Comparison of ENCODE assay signal across 24 mouse cellular contexts in genomic region chr11:57767171-57767570, GRCm38 (mm10). TPM values are rescaled to one million over a fixed set of nuclear protein-coding genes. Genes with fewer than 3 reads are reported as not detected.
DNase-seq lines count a peak whose midpoint lies in the region; ATAC-seq lines count a peak whose summit lies in the region.
"Had no signal": no experiment of that assay in that cellular context is flagged by ENCODE, and none has a peak within 500 bp of the region (broad histone marks: within the 10 kb centered on the region; RNA-seq: fewer than 3 reads in every experiment).

No protein-coding gene starts in this region.

- H3K27me3 ChIP-seq in forebrain, embryonic 14.5 days (replicated peaks; ENCODE audit: control insufficient read depth, insufficient read depth, low read length) = peaks cover 35% of the 10 kb centered on the region
- peaks cover 31% of the 10 kb centered on the region for H3K27me3 ChIP-seq in forebrain, embryonic 16.5 days (replicated peaks; ENCODE audit: control insufficient read depth, insufficient read depth, low read length)
- H3K27me3 ChIP-seq in kidney, embryonic 14.5 days (ENCODE audit: control insufficient read depth, insufficient read depth, low read length) = no peaks in the 10 kb centered on the region
- no peaks in the 10 kb centered on the region for H3K27me3 ChIP-seq in intestine, embryonic 16.5 days (replicated peaks; ENCODE audit: control insufficient read depth, insufficient read depth, low read length)
- H3K27me3 ChIP-seq: embryonic facial prominence, embryonic 15.5 days; limb, embryonic 13.5 days; lung, embryonic 15.5 days; Patski had no signal

- H3K36me3 ChIP-seq in forebrain, embryonic 14.5 days (ENCODE audit: control insufficient read depth, insufficient read depth, low read length) = no peaks in the 10 kb centered on the region
- no peaks in the 10 kb centered on the region for H3K36me3 ChIP-seq in forebrain, embryonic 16.5 days (ENCODE audit: control insufficient read depth, insufficient read depth)
- H3K36me3 ChIP-seq in kidney, embryonic 14.5 days (ENCODE audit: control insufficient read depth, insufficient read depth, low read length) = no peaks in the 10 kb centered on the region
- H3K36me3 ChIP-seq in intestine, embryonic 16.5 days (ENCODE audit: control insufficient read depth, insufficient read depth, low read length) = no peaks in the 10 kb centered on the region
- H3K36me3 ChIP-seq: lung, embryonic 15.5 days had no signal

- H3K4me3 ChIP-seq in forebrain, embryonic 14.5 days (ENCODE audit: low read depth, low read length) = no peak overlapping the region
- H3K4me3 ChIP-seq in forebrain, embryonic 16.5 days (replicated peaks; ENCODE audit: low read length) = no peak overlapping the region
- H3K4me3 ChIP-seq in kidney, embryonic 14.5 days (ENCODE audit: low read length) = no peak overlapping the region
- no peak overlapping the region for H3K4me3 ChIP-seq in intestine, embryonic 16.5 days (ENCODE audit: low read length)
- H3K4me3 ChIP-seq: embryonic facial prominence, embryonic 10.5 days; embryonic facial prominence, embryonic 15.5 days; hindbrain, embryonic 12.5 days; layer of hippocampus, adult 2 months; left cerebral cortex, adult 2 months; limb, embryonic 13.5 days; lung, embryonic 15.5 days had no signal

- no peak overlapping the region for H3K27ac ChIP-seq in forebrain, embryonic 14.5 days (ENCODE audit: low read depth, low read length)
- no peak overlapping the region for H3K27ac ChIP-seq in forebrain, embryonic 16.5 days (ENCODE audit: low read length)
- H3K27ac ChIP-seq in kidney, embryonic 14.5 days (ENCODE audit: low read depth, low read length) = no peak overlapping the region
- no peak overlapping the region for H3K27ac ChIP-seq in intestine, embryonic 16.5 days (ENCODE audit: low read length)
- H3K27ac ChIP-seq: embryonic facial prominence, embryonic 10.5 days; hindbrain, embryonic 12.5 days; layer of hippocampus, adult 2 months; left cerebral cortex, adult 2 months; limb, embryonic 13.5 days; lung, embryonic 15.5 days; stomach, postnatal 0 days had no signal

- DNase-seq in forebrain, embryonic 14.5 days (ENCODE audit: low spot score) = peak; percentile 27
- DNase-seq in kidney, adult 9 months = peak; percentile 46
- peak; percentile 25 to 50 for DNase-seq in kidney, postnatal 36 days
- no peak for DNase-seq in thymus, postnatal 25 days
- DNase-seq: adrenal gland, postnatal 10 days; cerebellum, adult 8-10 months; cerebellum, postnatal 25 days; gastrocnemius, postnatal 10 days; heart, postnatal 14 days; midbrain, embryonic 14.5 days; right cerebral cortex, postnatal 25 days had no signal

- ATAC-seq in forebrain, embryonic 14.5 days = no peak
- no peak for ATAC-seq in forebrain, embryonic 16.5 days
- ATAC-seq in kidney, embryonic 14.5 days (ENCODE audit: low FRiP score, low TSS enrichment) = no peak
- ATAC-seq in intestine, embryonic 16.5 days = 0 out of 2 replicates have a peak, but pooled peaks have one; percentile 47
- ATAC-seq: Patski had no signal

- WGBS in forebrain, embryonic 14.5 days = 11% methylated on average over 6 of the region's 6 CpGs
- 15% methylated on average over 6 of the region's 6 CpGs for WGBS in forebrain, embryonic 16.5 days
- 53% methylated on average over 6 of the region's 6 CpGs for WGBS in kidney, embryonic 14.5 days
- WGBS in intestine, embryonic 16.5 days = 46% methylated on average over 6 of the region's 6 CpGs

- H3K9me3 ChIP-seq in forebrain, embryonic 14.5 days (replicated peaks; ENCODE audit: control insufficient read depth, low read length) = no peaks in the 10 kb centered on the region
- no peaks in the 10 kb centered on the region for H3K9me3 ChIP-seq in forebrain, embryonic 16.5 days (ENCODE audit: control insufficient read depth, low read length)
- H3K9me3 ChIP-seq in kidney, embryonic 14.5 days (ENCODE audit: control insufficient read depth, low read length) = no peaks in the 10 kb centered on the region; the same call in 1 of the 2 replicates
- no peaks in the 10 kb centered on the region for H3K9me3 ChIP-seq in intestine, embryonic 16.5 days (ENCODE audit: control insufficient read depth, low read length)
- H3K9me3 ChIP-seq: embryonic facial prominence, embryonic 10.5 days; hindbrain, embryonic 12.5 days; limb, embryonic 13.5 days; lung, embryonic 15.5 days had no signal

- no peak overlapping the region for H3K9ac ChIP-seq in forebrain, embryonic 14.5 days (ENCODE audit: low read length)
- H3K9ac ChIP-seq in forebrain, embryonic 16.5 days (replicated peaks; ENCODE audit: low read depth, low read length) = no peak overlapping the region
- H3K9ac ChIP-seq in kidney, embryonic 14.5 days (ENCODE audit: low read depth, low read length) = no peak overlapping the region
- no peak overlapping the region for H3K9ac ChIP-seq in intestine, embryonic 16.5 days (ENCODE audit: low read depth, low read length)
- H3K9ac ChIP-seq: embryonic facial prominence, embryonic 15.5 days; hindbrain, embryonic 12.5 days; limb, embryonic 13.5 days; lung, embryonic 15.5 days had no signal

- H3K4me1 ChIP-seq in forebrain, embryonic 14.5 days (ENCODE audit: control insufficient read depth, insufficient read depth, low read length) = no peaks in the 10 kb centered on the region
- H3K4me1 ChIP-seq in forebrain, embryonic 16.5 days (replicated peaks; ENCODE audit: control insufficient read depth, insufficient read depth, low read length) = no peaks in the 10 kb centered on the region
- 0 out of 2 replicates have a peak, but pooled peaks cover 8% of the 10 kb centered on the region for H3K4me1 ChIP-seq in kidney, embryonic 14.5 days (ENCODE audit: control insufficient read depth, insufficient read depth, low read length)
- H3K4me1 ChIP-seq in intestine, embryonic 16.5 days (ENCODE audit: control insufficient read depth, insufficient read depth, low read length) = no peaks in the 10 kb centered on the region
- H3K4me1 ChIP-seq: lung, embryonic 15.5 days had no signal

- H3K4me2 ChIP-seq in forebrain, embryonic 14.5 days (ENCODE audit: low read length) = no peak overlapping the region
- no peak overlapping the region for H3K4me2 ChIP-seq in forebrain, embryonic 16.5 days (ENCODE audit: low read length)
- H3K4me2 ChIP-seq in kidney, embryonic 14.5 days (replicated peaks; ENCODE audit: low read depth, low read length) = no peak overlapping the region
- H3K4me2 ChIP-seq in intestine, embryonic 16.5 days (ENCODE audit: low read depth, low read length) = no peak overlapping the region
- H3K4me2 ChIP-seq: embryonic facial prominence, embryonic 15.5 days; hindbrain, embryonic 12.5 days; limb, embryonic 13.5 days; liver, embryonic 11.5 days; lung, embryonic 15.5 days had no signal

RNA-seq across cellular contexts. Expression of gene Sap30l, which starts 34.3 kb away (rescaled TPM):
- polyA plus RNA-seq in forebrain, embryonic 14.5 days (2014; fragmentation: Nextera tagmentation; extraction: Ambion mirVana) = 7.8 and 8.5 TPM in 2 replicates
- polyA plus RNA-seq in forebrain, embryonic 16.5 days (2015; fragmentation: Nextera tagmentation; extraction: Ambion mirVana) = 5.8 and 7.9 TPM in 2 replicates
- 15.0 and 19.0 TPM in 2 replicates for polyA plus RNA-seq in kidney, embryonic 14.5 days (2014; fragmentation: Nextera tagmentation; extraction: Ambion mirVana)
- polyA plus RNA-seq in intestine, embryonic 16.5 days (2015; fragmentation: Nextera tagmentation; extraction: Ambion mirVana) = 5.9 and 6.7 TPM in 2 replicates
